ENCODE assay signal across 8 mouse cellular contexts in the genomic region with DNA sequence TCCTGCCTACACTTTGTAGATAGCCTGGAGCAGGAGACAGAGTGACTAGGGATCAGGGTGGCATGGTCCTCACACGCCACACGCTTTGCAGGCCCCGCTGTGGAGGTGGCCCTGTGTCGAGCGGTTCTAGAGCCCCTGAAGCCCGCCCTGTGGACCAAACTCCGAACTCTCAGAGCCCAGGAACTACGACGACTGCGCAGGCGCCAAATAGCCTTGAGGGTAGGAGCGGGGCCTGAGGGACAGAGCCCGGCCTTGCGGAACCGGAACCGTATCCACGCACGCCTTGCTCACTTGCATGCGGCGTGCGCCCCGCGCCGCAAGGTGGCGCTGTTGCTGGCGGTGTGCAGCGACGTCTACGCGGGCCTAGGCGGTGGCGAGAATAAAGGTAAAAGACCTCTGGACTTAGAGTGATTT. TPM values are rescaled to one million over a fixed set of nuclear protein-coding genes. Genes with fewer than 3 reads are reported as not detected.
DNase-seq lines count a peak whose midpoint lies in the region; ATAC-seq lines count a peak whose summit lies in the region.

No protein-coding gene starts in this region.

- H3K36me3 ChIP-seq in hindbrain, embryonic 14.5 days (replicated peaks; ENCODE audit: control insufficient read depth, insufficient read depth) = no peaks in the 10 kb centered on the region

- H3K27me3 ChIP-seq in hindbrain, embryonic 14.5 days (ENCODE audit: control insufficient read depth, insufficient read depth, low read length) = no peaks in the 10 kb centered on the region

- no peaks in the 10 kb centered on the region for H3K9me3 ChIP-seq in hindbrain, embryonic 14.5 days (ENCODE audit: control insufficient read depth, low read length)

- ATAC-seq in hindbrain, embryonic 14.5 days (ENCODE audit: low FRiP score) = peak; percentile 69; the same call in 1 of the 2 replicates
- ATAC-seq in megakaryocyte progenitor cell, adult 5-6 weeks (replicated peaks; ENCODE audit: poor library complexity) = peak; percentile 87

- peak overlapping the region; percentile 35 for H3K4me2 ChIP-seq in hindbrain, embryonic 14.5 days (replicated peaks)

- H3K4me3 ChIP-seq in hindbrain, embryonic 14.5 days (replicated peaks; ENCODE audit: low read length) = no peak overlapping the region

- no peaks in the 10 kb centered on the region for H3K4me1 ChIP-seq in hindbrain, embryonic 14.5 days (replicated peaks; ENCODE audit: control insufficient read depth, insufficient read depth, low read length)

- DNase-seq in R1 (ENCODE audit: low read depth, low spot score) = peak; percentile 91
- DNase-seq in cerebellum, postnatal 10 days = peak; percentile 89 to 91
- DNase-seq in frontal cortex, postnatal 36 days (ENCODE audit: low spot score in 2 of 2) = peak; percentile 66 to 77
- peak; percentile 82 for DNase-seq in hindbrain, embryonic 14.5 days (ENCODE audit: low spot score)
- peak; percentile 72 to 81 for DNase-seq in left cerebral cortex, postnatal 14 days (ENCODE audit: low spot score in 2 of 2)
- peak; percentile 77 to 80 for DNase-seq in right cerebral cortex, adult 2 months (ENCODE audit: low spot score in 2 of 2)
- peak; percentile 68 to 87 for DNase-seq in urinary bladder, postnatal 36 days (ENCODE audit: low spot score in 2 of 2)

- H3K9ac ChIP-seq in hindbrain, embryonic 14.5 days = no peak overlapping the region

- WGBS in hindbrain, embryonic 14.5 days = 15% methylated on average over 32 of the region's 32 CpGs

- no peak overlapping the region for H3K27ac ChIP-seq in hindbrain, embryonic 14.5 days

- intact Hi-C loops in left cerebral cortex, postnatal 14 days (cut with DNase I) = loop anchor here (5.0 kb wide), 1 partner anchor 176 kb away; no protein-coding TSS in a partner anchor

RNA-seq across cellular contexts. Expression of gene Rinl, which starts 7.8 kb away (rescaled TPM):
- polyA plus RNA-seq in hindbrain, embryonic 14.5 days (2014; fragmentation: Nextera tagmentation; extraction: Ambion mirVana) = 1.4 and 2.7 TPM in 2 replicates
- 1 to 10 TPM; 1.6 to 2.5 TPM for total RNA-seq in left cerebral cortex, postnatal 14 days (2021)
- total RNA-seq in megakaryocyte progenitor cell, adult 5-6 weeks (2015) = 47.6 and 48.3 TPM in 2 replicates
- total RNA-seq in megakaryocyte progenitor cell, adult 5-6 weeks (2017) = 53.9 and 56.3 TPM in 2 replicates

RNA-seq across cellular contexts. Expression of gene Hnrnpl, which starts 11.8 kb away (rescaled TPM):
- 142 and 150 TPM in 2 replicates for polyA plus RNA-seq in hindbrain, embryonic 14.5 days (2014; fragmentation: Nextera tagmentation; extraction: Ambion mirVana)
- total RNA-seq in left cerebral cortex, postnatal 14 days (2021) = 100 to 1,000 TPM; 401 to 422 TPM
- 419 and 433 TPM in 2 replicates for total RNA-seq in megakaryocyte progenitor cell, adult 5-6 weeks (2015)
- 342 and 343 TPM in 2 replicates for total RNA-seq in megakaryocyte progenitor cell, adult 5-6 weeks (2017)

RNA-seq across cellular contexts. Expression of gene Ech1, which starts 28.4 kb away (rescaled TPM):
- 92.6 and 99.0 TPM in 2 replicates for polyA plus RNA-seq in hindbrain, embryonic 14.5 days (2014; fragmentation: Nextera tagmentation; extraction: Ambion mirVana)
- 10 to 100 TPM; 43.6 to 44.2 TPM for total RNA-seq in left cerebral cortex, postnatal 14 days (2021)
- 139 and 180 TPM in 2 replicates for total RNA-seq in megakaryocyte progenitor cell, adult 5-6 weeks (2015)
- total RNA-seq in megakaryocyte progenitor cell, adult 5-6 weeks (2017) = 93.3 and 110 TPM in 2 replicates

RNA-seq across cellular contexts. Expression of gene Nfkbib, which starts 29.3 kb away (rescaled TPM):
- polyA plus RNA-seq in hindbrain, embryonic 14.5 days (2014; fragmentation: Nextera tagmentation; extraction: Ambion mirVana) = 62.9 and 68.8 TPM in 2 replicates
- total RNA-seq in left cerebral cortex, postnatal 14 days (2021) = 10 to 100 TPM; 39.3 to 39.6 TPM
- 14.7 and 18.4 TPM in 2 replicates for total RNA-seq in megakaryocyte progenitor cell, adult 5-6 weeks (2015)
- total RNA-seq in megakaryocyte progenitor cell, adult 5-6 weeks (2017) = 12.3 and 15.7 TPM in 2 replicates

RNA-seq across cellular contexts. Expression of gene Sirt2, which starts 30.0 kb away (rescaled TPM):
- polyA plus RNA-seq in hindbrain, embryonic 14.5 days (2014; fragmentation: Nextera tagmentation; extraction: Ambion mirVana) = 106 and 113 TPM in 2 replicates
- 100 to 1,000 TPM; 189 to 230 TPM for total RNA-seq in left cerebral cortex, postnatal 14 days (2021)
- total RNA-seq in megakaryocyte progenitor cell, adult 5-6 weeks (2015) = 41.4 and 47.5 TPM in 2 replicates
- 19.2 and 21.1 TPM in 2 replicates for total RNA-seq in megakaryocyte progenitor cell, adult 5-6 weeks (2017)

Comparison
In these comparisons a context has a peak if more than half of its experiments do, and no peak if none do; other contexts are left out.
1. RNA of gene Rinl, which starts 7.8 kb away (total RNA-seq): 47.6 to 56.3 TPM in megakaryocyte progenitor cell, adult 5-6 weeks; 1.6 to 2.5 TPM in left cerebral cortex, postnatal 14 days; every median in the first group is over 10 times any median in the second.
2. Peak in every context shown above with its lines, with median percentiles within 50 percentile points of each other: DNase-seq.